ENCODE assay signal across 8 mouse cellular contexts in genomic region chr2:161341368-161341891, GRCm38 (mm10).
DNase-seq lines count a peak whose midpoint lies in the region; ATAC-seq and TF ChIP-seq lines count a peak whose summit lies in the region.

No protein-coding gene starts in this region.

- H3K4me1 ChIP-seq in cerebellum, adult 2 months (ENCODE audit: control insufficient read depth, insufficient read depth, low read length): peaks cover 5% of the 10 kb centered on the region; the same call in 1 of the 2 replicates
- H3K4me1 ChIP-seq in hindbrain, embryonic 15.5 days (replicated peaks): peaks cover 36% of the 10 kb centered on the region
- peaks cover 32% of the 10 kb centered on the region for H3K4me1 ChIP-seq in limb, embryonic 10.5 days
- peaks cover 45% of the 10 kb centered on the region for H3K4me1 ChIP-seq in midbrain, embryonic 12.5 days

- no peak for TF ChIP-seq POLR2A in cerebellum, adult 2 months (IDR thresholded peaks at IDR 0.05; ENCODE audit: borderline replicate concordance, insufficient read depth, low read length)

- ATAC-seq in hindbrain, embryonic 15.5 days (ENCODE audit: low FRiP score, low read depth): peak; percentile 71
- peak; percentile 80 for ATAC-seq in midbrain, embryonic 12.5 days (ENCODE audit: low FRiP score, low read depth)

- H3K36me3 ChIP-seq in hindbrain, embryonic 15.5 days: no peaks in the 10 kb centered on the region
- no peaks in the 10 kb centered on the region for H3K36me3 ChIP-seq in limb, embryonic 10.5 days
- no peaks in the 10 kb centered on the region for H3K36me3 ChIP-seq in midbrain, embryonic 12.5 days

- peak overlapping the region; percentile 31 for H3K4me2 ChIP-seq in hindbrain, embryonic 15.5 days
- H3K4me2 ChIP-seq in midbrain, embryonic 12.5 days (replicated peaks): peak overlapping the region; percentile 43

- H3K4me3 ChIP-seq in cerebellum, adult 2 months (replicated peaks; ENCODE audit: insufficient read depth, low read depth, low read length): no peak overlapping the region
- H3K4me3 ChIP-seq in hindbrain, embryonic 15.5 days: no peak overlapping the region
- H3K4me3 ChIP-seq in limb, embryonic 10.5 days: peak overlapping the region; percentile 33
- H3K4me3 ChIP-seq in midbrain, embryonic 12.5 days: peak overlapping the region; percentile 10; the same call in 1 of the 2 replicates

- no peaks in the 10 kb centered on the region for H3K9me3 ChIP-seq in hindbrain, embryonic 15.5 days
- no peaks in the 10 kb centered on the region for H3K9me3 ChIP-seq in limb, embryonic 10.5 days (replicated peaks)
- no peaks in the 10 kb centered on the region for H3K9me3 ChIP-seq in midbrain, embryonic 12.5 days

- 6% methylated on average over 11 of the region's 11 CpGs for WGBS in cerebellum, adult 2 months
- 7% methylated on average over 11 of the region's 11 CpGs for WGBS in hindbrain, embryonic 15.5 days
- 1% methylated on average over 11 of the region's 11 CpGs for WGBS in limb, embryonic 10.5 days
- WGBS in midbrain, embryonic 12.5 days: under 1% methylated on average over 11 of the region's 11 CpGs

- H3K27ac ChIP-seq in cerebellum, adult 2 months (ENCODE audit: insufficient read depth, low read length): no peak overlapping the region
- H3K27ac ChIP-seq in hindbrain, embryonic 15.5 days (replicated peaks): peak overlapping the region; percentile 44; the same call in 1 of the 2 replicates
- peak overlapping the region; percentile 66 for H3K27ac ChIP-seq in limb, embryonic 10.5 days
- peak overlapping the region; percentile 52 for H3K27ac ChIP-seq in midbrain, embryonic 12.5 days (replicated peaks)

- peak; percentile 43 for DNase-seq in WW6 (ENCODE audit: low read depth, low spot score)
- peak; percentile 27 to 40 for DNase-seq in cerebellum, adult 2 months
- peak; percentile 30 for DNase-seq in gastrocnemius, postnatal 10 days
- peak; percentile 64 for DNase-seq in limb, embryonic 10.5 days (ENCODE audit: low spot score)
- DNase-seq in urinary bladder, postnatal 36 days (ENCODE audit: low spot score in 2 of 2): peak; percentile 39 to 71
- DNase-seq in thymus, postnatal 4 days: no peak

- H3K9ac ChIP-seq in hindbrain, embryonic 15.5 days: no peak overlapping the region
- no peak overlapping the region for H3K9ac ChIP-seq in midbrain, embryonic 12.5 days (replicated peaks)

- TF ChIP-seq CTCF in cerebellum, adult 2 months (IDR thresholded peaks at IDR 0.05; ENCODE audit: borderline replicate concordance, insufficient read depth, low read depth, low read length): no peak

- no peaks in the 10 kb centered on the region for H3K27me3 ChIP-seq in cerebellum, adult 2 months (ENCODE audit: control insufficient read depth, insufficient read depth, low read length)
- no peaks in the 10 kb centered on the region for H3K27me3 ChIP-seq in hindbrain, embryonic 15.5 days
- H3K27me3 ChIP-seq in limb, embryonic 10.5 days (ENCODE audit: low read depth, poor library complexity, severe bottlenecking): no peaks in the 10 kb centered on the region
- H3K27me3 ChIP-seq in midbrain, embryonic 12.5 days: peaks cover 57% of the 10 kb centered on the region

Comparison
In these comparisons a context has a peak if more than half of its experiments do, and no peak if none do; other contexts are left out.
1. H3K4me3 ChIP-seq: peak in limb, embryonic 10.5 days (single experiment) and midbrain, embryonic 12.5 days (single experiment); none in cerebellum, adult 2 months (single experiment) and hindbrain, embryonic 15.5 days (single experiment).